ENCODE assay signal across 23 mouse cellular contexts in genomic region chr1:194632029-194632428, GRCm38 (mm10). TPM values are rescaled to one million over a fixed set of nuclear protein-coding genes. Genes with fewer than 3 reads are reported as not detected.
A peak's percentile ranks its signal among the peaks of the same experiment; 100 is the strongest.
DNase-seq lines count a peak whose midpoint lies in the region; ATAC-seq and TF ChIP-seq lines count a peak whose summit lies in the region.
"Had no signal": no experiment of that assay in that cellular context is flagged by ENCODE, and none has a peak within 500 bp of the region (broad histone marks: within the 10 kb centered on the region; RNA-seq: fewer than 3 reads in every experiment).

No protein-coding gene starts in this region.

- H3K9me3 ChIP-seq in hindbrain, embryonic 10.5 days, result no peaks in the 10 kb centered on the region
- H3K9me3 ChIP-seq in hindbrain, postnatal 0 days (ENCODE audit: low read length), result no peaks in the 10 kb centered on the region
- no peaks in the 10 kb centered on the region for H3K9me3 ChIP-seq in midbrain, embryonic 10.5 days (replicated peaks)
- H3K9me3 ChIP-seq in midbrain, embryonic 13.5 days, result no peaks in the 10 kb centered on the region
- H3K9me3 ChIP-seq: G1E had no signal

- no peak overlapping the region for H3K4me3 ChIP-seq in hindbrain, embryonic 10.5 days
- no peak overlapping the region for H3K4me3 ChIP-seq in hindbrain, postnatal 0 days (ENCODE audit: low read length)
- no peak overlapping the region for H3K4me3 ChIP-seq in midbrain, embryonic 10.5 days
- H3K4me3 ChIP-seq in midbrain, embryonic 13.5 days (replicated peaks), result no peak overlapping the region
- H3K4me3 ChIP-seq in brown adipose tissue, adult 24 weeks (ENCODE audit: insufficient read depth, low read depth, low read length), result no peak overlapping the region

- H3K36me3 ChIP-seq in hindbrain, embryonic 10.5 days, result no peaks in the 10 kb centered on the region; the same call in 1 of the 2 replicates
- no peaks in the 10 kb centered on the region for H3K36me3 ChIP-seq in hindbrain, postnatal 0 days (ENCODE audit: insufficient read depth, low read length)
- no peaks in the 10 kb centered on the region for H3K36me3 ChIP-seq in midbrain, embryonic 10.5 days
- H3K36me3 ChIP-seq in midbrain, embryonic 13.5 days, result no peaks in the 10 kb centered on the region
- H3K36me3 ChIP-seq: G1E had no signal

- no peak for ATAC-seq in hindbrain, postnatal 0 days
- ATAC-seq in midbrain, embryonic 13.5 days, result no peak
- ATAC-seq: activated CD4-positive, CD25-positive, alpha-beta regulatory T cell, adult 4 months; CD4-positive, CD25-positive, alpha-beta regulatory T cell, adult 4 months; Patski had no signal

- peak overlapping the region; percentile 5; the same call in 1 of the 2 replicates for H3K27ac ChIP-seq in hindbrain, embryonic 10.5 days
- H3K27ac ChIP-seq in hindbrain, postnatal 0 days, result no peak overlapping the region
- H3K27ac ChIP-seq in midbrain, embryonic 10.5 days (replicated peaks), result peak overlapping the region; percentile 17; the same call in 1 of the 2 replicates
- no peak overlapping the region for H3K27ac ChIP-seq in midbrain, embryonic 13.5 days
- H3K27ac ChIP-seq in brown adipose tissue, adult 24 weeks (replicated peaks; ENCODE audit: low read depth, low read length), result peak overlapping the region; percentile 27

- no peak overlapping the region for H3K4me2 ChIP-seq in hindbrain, postnatal 0 days (ENCODE audit: low read depth, low read length)
- H3K4me2 ChIP-seq in midbrain, embryonic 13.5 days (replicated peaks), result no peak overlapping the region

- 92% methylated on average over 1 of the region's 1 CpGs for WGBS in hindbrain, embryonic 10.5 days
- WGBS in hindbrain, postnatal 0 days, result 86% methylated on average over 1 of the region's 1 CpGs
- 91% methylated on average over 1 of the region's 1 CpGs for WGBS in midbrain, embryonic 10.5 days
- WGBS in midbrain, embryonic 13.5 days, result 91% methylated on average over 1 of the region's 1 CpGs

- peaks cover 96% of the 10 kb centered on the region for H3K4me1 ChIP-seq in hindbrain, embryonic 10.5 days (replicated peaks)
- peaks cover 22% of the 10 kb centered on the region for H3K4me1 ChIP-seq in hindbrain, postnatal 0 days (ENCODE audit: insufficient read depth, low read length)
- peaks cover 76% of the 10 kb centered on the region for H3K4me1 ChIP-seq in midbrain, embryonic 10.5 days
- H3K4me1 ChIP-seq in midbrain, embryonic 13.5 days (replicated peaks), result peaks cover 62% of the 10 kb centered on the region
- H3K4me1 ChIP-seq in brown adipose tissue, adult 24 weeks (ENCODE audit: control insufficient read depth, insufficient read depth, insufficient read length, low read length), result peaks cover 59% of the 10 kb centered on the region

- no peak overlapping the region for H3K9ac ChIP-seq in hindbrain, postnatal 0 days (replicated peaks; ENCODE audit: low read length)
- no peak overlapping the region for H3K9ac ChIP-seq in midbrain, embryonic 13.5 days (replicated peaks)

- peak; percentile 58 for DNase-seq in heart, adult 11 months
- DNase-seq in heart, adult 18-20 months, result no peak
- DNase-seq in hindbrain, embryonic 10.5 days (ENCODE audit: low spot score), result no peak
- no peak for DNase-seq in hindbrain, postnatal 0 days (ENCODE audit: low spot score)
- no peak for DNase-seq in midbrain, embryonic 10.5 days (ENCODE audit: low spot score)
- no peak for DNase-seq in testis, postnatal 10 days (ENCODE audit: low spot score)
- DNase-seq: adrenal gland, adult 2 months; adrenal gland, adult 8-10 months; adrenal gland, postnatal 10 days; adrenal gland, postnatal 14 days; adrenal gland, postnatal 25 days; adrenal gland, postnatal 36 days; B cell, adult 2 months; cerebellum, adult 11 months; cerebellum, adult 11-12 months; cerebellum, adult 18-20 months had no signal

- no peak for TF ChIP-seq CTCF in hindbrain, postnatal 0 days (IDR thresholded peaks at IDR 0.05; ENCODE audit: low read depth)

- H3K27me3 ChIP-seq in hindbrain, embryonic 10.5 days (ENCODE audit: insufficient read depth, poor library complexity, severe bottlenecking), result no peaks in the 10 kb centered on the region
- H3K27me3 ChIP-seq in hindbrain, postnatal 0 days (ENCODE audit: insufficient read depth, low read length), result no peaks in the 10 kb centered on the region
- H3K27me3 ChIP-seq in midbrain, embryonic 10.5 days (ENCODE audit: low read depth, poor library complexity, severe bottlenecking), result 0 out of 2 replicates have a peak, but pooled peaks cover 6% of the 10 kb centered on the region
- H3K27me3 ChIP-seq in midbrain, embryonic 13.5 days, result no peaks in the 10 kb centered on the region
- H3K27me3 ChIP-seq: CH12.LX, Patski had no signal

RNA-seq across cellular contexts. Expression of gene Plxna2, which starts 14.0 kb away (rescaled TPM):
- total RNA-seq in heart, adult 18-20 months (2021), result 10 to 100 TPM; 28.2 to 29.1 TPM
- 17.5 and 23.9 TPM in 2 replicates for polyA plus RNA-seq in hindbrain, embryonic 10.5 days (2016; fragmentation: Nextera tagmentation; extraction: Ambion mirVana)
- total RNA-seq in hindbrain, postnatal 0 days (2014; rRNA removed), result 48.2 and 52.0 TPM in 2 replicates
- polyA plus RNA-seq in hindbrain, postnatal 0 days (2015; fragmentation: Nextera tagmentation; extraction: Ambion mirVana), result 11.1 and 11.7 TPM in 2 replicates
- 9.2 and 11.2 TPM in 2 replicates for polyA plus RNA-seq in midbrain, embryonic 10.5 days (2016; fragmentation: Nextera tagmentation; extraction: Ambion mirVana)
- 20.4 and 23.3 TPM in 2 replicates for polyA plus RNA-seq in midbrain, embryonic 13.5 days (2015; fragmentation: Nextera tagmentation; extraction: Ambion mirVana)
- polyA plus RNA-seq in brown adipose tissue, adult 24 weeks (2012; ENCODE audit: insufficient read depth, insufficient read length, missing spikeins), result 5.0 and 6.0 TPM in 2 replicates
- polyA plus RNA-seq: activated CD4-positive, CD25-positive, alpha-beta regulatory T cell, adult 4 months; CD4-positive, CD25-positive, alpha-beta regulatory T cell, adult 4 months; G1E had no signal

Comparison
In these comparisons a context has a peak if more than half of its experiments do, and no peak if none do; other contexts are left out.
1. H3K27ac ChIP-seq: peak in hindbrain, embryonic 10.5 days (single experiment), midbrain, embryonic 10.5 days (single experiment) and brown adipose tissue, adult 24 weeks (single experiment); none in hindbrain, postnatal 0 days (single experiment) and midbrain, embryonic 13.5 days (single experiment).